Mouse (Mus musculus) heart, embryonic 13.5 days (tissue): ENCODE measurements around the gene Bcs1l. TPM values are rescaled to one million over a fixed set of nuclear protein-coding genes. Genes with fewer than 3 reads are reported as not detected.

ENCODE experiments used
- ATAC-seq: fragments of 200-750 bp; cut with Nextera tagmentation; 2 replicates; pipeline ENCODE4 v1.8.0; 2017; ENCODE audit warnings: moderate TSS enrichment; ENCODE audit not compliant: insufficient number of reproducible peaks, low FRiP score, low TSS enrichment; ENCODE audit errors: extremely low read depth
- H3K27ac ChIP-seq: fragments of 300-500 bp; sonication (generic); replicated peaks from 2 replicates; pipeline ENCODE4 v1.5.1; 2015; ENCODE audit warnings: moderate library complexity, mild to moderate bottlenecking, inconsistent platforms
- H3K27me3 ChIP-seq: fragments of 300-500 bp; sonication (generic); replicated peaks from 2 replicates; pipeline ENCODE4 v1.6.1; 2015; ENCODE audit warnings: mild to moderate bottlenecking, inconsistent platforms
- H3K36me3 ChIP-seq: fragments of 300-500 bp; sonication (generic); 2 replicates; pipeline ENCODE4 v1.6.1; 2015; ENCODE audit warnings: mild to moderate bottlenecking, inconsistent platforms
- H3K4me1 ChIP-seq: fragments of 300-500 bp; sonication (generic); 2 replicates; pipeline ENCODE4 v1.6.1; 2015; ENCODE audit warnings: inconsistent platforms
- H3K4me2 ChIP-seq: fragments of 300-500 bp; sonication (generic); 2 replicates; pipeline ENCODE4 v1.6.1; 2015; ENCODE audit warnings: inconsistent platforms, mild to moderate bottlenecking, moderate library complexity
- H3K4me3 ChIP-seq: fragments of 300-500 bp; sonication (generic); 2 replicates; pipeline ENCODE4 v1.5.1; 2015; ENCODE audit warnings: moderate library complexity, mild to moderate bottlenecking, inconsistent platforms
- H3K9ac ChIP-seq: fragments of 300-500 bp; sonication (generic); 2 replicates; pipeline ENCODE4 v1.6.1; 2015; ENCODE audit warnings: inconsistent platforms, mild to moderate bottlenecking, moderate library complexity
- H3K9me3 ChIP-seq: fragments of 300-500 bp; sonication (generic); 2 replicates; pipeline ENCODE4 v1.6.1; 2016; ENCODE audit warnings: inconsistent platforms
- WGBS: fragments of 180-500 bp; shearing (Covaris S2); methylation state at CpG from one replicate; pipeline ENCODE4 v1.1.7; 2015; ENCODE audit warnings: mixed read lengths; 5-methylcytosine and 5-hydroxymethylcytosine counted together
- polyA plus RNA-seq: library from polyadenylated mRNA; unstranded; fragments of >200 nt; fragmentation: Nextera tagmentation; extraction: Ambion mirVana; gene quantifications from 2 replicates; pipeline ENCODE4 v1.2.1, GENCODE M21; 2015

The Bcs1l gene
- polyA plus RNA-seq = 20.5 and 21.7 TPM in 2 replicates

DNA sequence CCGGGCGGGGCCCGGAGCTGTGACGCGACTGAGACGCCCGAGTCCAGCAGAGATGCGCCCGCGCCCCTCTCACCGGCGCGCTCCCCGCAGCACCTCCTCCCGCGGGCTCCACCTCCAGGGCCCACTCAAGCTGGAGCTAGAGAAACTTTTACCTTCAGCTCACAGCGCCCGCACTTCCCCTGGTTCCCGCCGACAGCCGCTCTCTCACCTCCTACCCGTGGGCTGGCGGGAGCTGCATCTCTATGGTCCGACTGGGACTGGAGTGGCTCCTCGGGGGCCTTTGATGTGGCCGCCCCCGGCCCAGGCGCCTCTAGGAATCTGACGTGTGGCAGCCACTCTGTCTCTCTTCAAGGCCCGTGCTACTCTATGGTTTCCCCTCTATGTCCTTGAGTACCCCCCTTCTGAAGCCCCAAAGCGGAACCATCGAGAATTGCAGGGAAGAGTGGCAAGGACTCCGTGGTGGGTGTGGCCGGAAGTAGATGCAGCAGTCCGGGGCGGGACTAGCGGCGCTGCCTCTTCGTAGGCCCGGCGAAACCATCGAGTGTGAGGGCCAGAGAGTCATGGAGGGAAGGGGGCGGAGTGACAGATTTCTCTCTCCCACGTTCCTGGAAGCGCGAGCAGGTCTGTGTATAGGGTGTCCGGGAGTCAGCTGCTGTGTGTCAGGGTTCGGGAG lies at the start of gene Bcs1l, which contains the start of gene Zfp142:
Bcs1l (plus strand) TSS at position 517 of the 673 bp plus-strand sequence.
Zfp142 (minus strand) TSS at position 474 of the 673 bp plus-strand sequence.
- Histone ChIP-seq H3K36me3 (peaks cover 46% of the 10 kb centered on the region), H3K27ac (peak within 1 kb of the TSS; percentile 93), H3K9me3 (no peaks in the 10 kb centered on the region), H3K4me1 (peaks cover 37% of the 10 kb centered on the region), H3K9ac (peak within 1 kb of the TSS; percentile 89), H3K4me3 (peak within 1 kb of the TSS; percentile 91), H3K27me3 (no peaks in the 10 kb centered on the region), H3K4me2 (peak within 1 kb of the TSS; percentile 92)
- under 1% methylated on average over 48 of the region's 48 CpGs for WGBS
- peak; percentile 95 for ATAC-seq

DNA sequence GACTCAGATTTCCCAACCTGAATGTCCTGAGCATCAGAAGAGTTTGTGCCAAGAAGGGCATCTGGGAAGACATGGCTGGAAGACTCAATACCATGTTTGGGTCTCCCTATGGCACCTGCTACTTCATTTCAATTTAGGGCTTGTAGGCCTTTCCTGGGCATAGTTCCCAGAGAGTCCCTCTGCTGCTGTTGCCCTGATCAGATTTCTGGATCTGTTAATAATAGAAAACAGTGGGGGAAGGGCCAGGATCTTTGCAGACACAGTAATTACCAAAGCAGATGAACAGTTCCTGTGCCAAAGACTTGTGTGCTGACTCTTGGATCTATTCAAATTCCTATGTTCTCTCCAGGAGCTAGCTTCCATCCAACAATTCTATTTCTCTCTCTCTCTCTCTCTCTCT lies 49.4 kb upstream of the Bcs1l start:
- Histone ChIP-seq H3K27me3 (peaks cover 7% of the 10 kb centered on the region), H3K4me1 (peaks cover 5% of the 10 kb centered on the region), H3K27ac (no peak overlapping the region), H3K4me3 (no peak overlapping the region), H3K9me3 (no peaks in the 10 kb centered on the region), H3K36me3 (no peaks in the 10 kb centered on the region; the same call in 1 of the 2 replicates), H3K4me2 (no peak overlapping the region), H3K9ac (no peak overlapping the region)
- no peak for ATAC-seq

DNA sequence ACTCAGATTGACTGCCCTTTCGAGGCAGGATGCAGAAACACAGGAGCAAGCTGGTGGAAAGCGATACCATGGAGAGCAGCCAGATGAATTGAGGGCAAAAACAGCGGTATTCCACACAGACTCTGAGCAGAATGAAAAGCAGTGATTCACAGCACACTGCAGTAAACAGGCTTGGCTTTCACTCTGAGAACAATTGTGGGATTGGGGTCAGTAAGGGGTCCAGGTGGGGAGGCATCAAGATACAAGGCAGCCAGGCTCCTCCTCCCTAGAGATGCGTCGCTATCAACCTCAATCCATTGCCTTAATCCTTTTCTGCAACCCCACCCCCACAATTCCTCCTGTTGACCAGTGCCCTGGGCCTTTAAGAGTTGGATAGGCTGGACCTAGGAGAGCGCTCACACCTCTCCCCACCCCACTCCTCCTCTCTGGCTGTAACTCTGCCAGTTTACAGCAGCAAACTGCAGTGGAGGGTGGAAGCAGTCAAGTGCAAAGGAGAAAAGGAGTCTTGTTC lies 45.6 kb upstream of the Bcs1l start, which contains the start of gene Plcd4:
Plcd4 (plus strand) TSS at position 438 of the 511 bp plus-strand sequence.
- no peak within 1 kb of the TSS for H3K27ac ChIP-seq
- no peaks in the 10 kb centered on the region for H3K36me3 ChIP-seq
- H3K27me3 ChIP-seq = peaks cover 22% of the 10 kb centered on the region
- WGBS = 9% methylated on average over 6 of the region's 6 CpGs
- H3K4me2 ChIP-seq = peak within 1 kb of the TSS; percentile 24; the same call in 1 of the 2 replicates
- H3K4me1 ChIP-seq = peaks cover 5% of the 10 kb centered on the region
- no peaks in the 10 kb centered on the region for H3K9me3 ChIP-seq
- H3K4me3 ChIP-seq = no peak within 1 kb of the TSS
- 0 out of 2 replicates have a peak within 1 kb of the TSS, but pooled peaks have one; percentile 8 for H3K9ac ChIP-seq
- no peak for ATAC-seq

DNA sequence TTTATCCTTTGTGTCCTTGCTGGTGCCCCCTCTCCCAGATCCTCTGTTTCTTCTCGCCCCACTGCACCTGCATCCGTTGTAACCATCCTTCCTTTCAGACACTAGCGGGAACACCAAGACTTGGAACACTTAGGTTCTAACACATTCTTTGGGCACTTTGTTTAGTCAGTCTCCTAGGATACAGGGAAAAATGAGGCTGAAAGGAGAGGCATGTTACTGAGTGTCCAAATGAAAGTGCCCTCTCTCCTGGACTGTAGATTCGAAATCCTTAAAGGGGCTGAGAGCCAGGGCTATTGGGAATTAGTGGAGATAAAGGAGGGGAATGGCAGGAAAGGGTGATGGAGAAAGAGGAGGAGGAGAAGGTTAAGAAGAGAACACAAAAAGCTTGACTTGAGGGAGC lies 43.9 kb upstream of the Bcs1l start, which contains the start of gene Usp37:
Usp37 (minus strand) TSS at position 101 of the 400 bp plus-strand sequence.
- 76% methylated on average over 4 of the region's 4 CpGs for WGBS
- H3K27me3 ChIP-seq = peaks cover 26% of the 10 kb centered on the region
- H3K9ac ChIP-seq = 0 out of 2 replicates have a peak within 1 kb of the TSS, but pooled peaks have one; percentile 8
- H3K4me2 ChIP-seq = no peak within 1 kb of the TSS
- ATAC-seq = no peak
- H3K4me1 ChIP-seq = peaks cover 5% of the 10 kb centered on the region
- H3K27ac ChIP-seq = no peak within 1 kb of the TSS
- no peak within 1 kb of the TSS for H3K4me3 ChIP-seq
- H3K36me3 ChIP-seq = no peaks in the 10 kb centered on the region
- H3K9me3 ChIP-seq = no peaks in the 10 kb centered on the region

DNA sequence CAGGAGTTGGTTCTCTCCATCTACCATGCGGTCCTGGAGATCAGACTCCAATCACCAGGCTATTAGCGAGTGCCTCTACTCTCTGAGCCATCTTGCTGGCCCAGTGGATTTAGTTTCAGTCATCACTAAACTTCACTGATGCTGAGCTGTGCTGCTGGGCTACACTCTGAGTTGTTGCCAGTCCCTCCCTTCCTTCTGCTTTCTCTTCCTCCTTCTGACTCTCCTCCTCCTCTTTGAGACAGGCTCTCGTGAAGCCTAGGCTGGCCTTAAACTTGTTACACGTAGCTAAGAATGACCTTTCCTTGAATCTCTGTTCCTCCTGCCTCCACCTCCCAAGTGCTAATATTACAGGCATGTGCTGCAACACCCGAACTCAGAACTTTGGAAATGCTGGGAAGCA lies 29.0 kb upstream of the Bcs1l start:
- Histone ChIP-seq H3K4me1 (no peaks in the 10 kb centered on the region), H3K4me3 (no peak overlapping the region), H3K27me3 (no peaks in the 10 kb centered on the region), H3K4me2 (no peak overlapping the region), H3K9ac (no peak overlapping the region), H3K27ac (no peak overlapping the region), H3K9me3 (no peaks in the 10 kb centered on the region), H3K36me3 (peaks cover 10% of the 10 kb centered on the region)
- ATAC-seq = no peak
- 79% methylated on average over 5 of the region's 5 CpGs for WGBS

DNA sequence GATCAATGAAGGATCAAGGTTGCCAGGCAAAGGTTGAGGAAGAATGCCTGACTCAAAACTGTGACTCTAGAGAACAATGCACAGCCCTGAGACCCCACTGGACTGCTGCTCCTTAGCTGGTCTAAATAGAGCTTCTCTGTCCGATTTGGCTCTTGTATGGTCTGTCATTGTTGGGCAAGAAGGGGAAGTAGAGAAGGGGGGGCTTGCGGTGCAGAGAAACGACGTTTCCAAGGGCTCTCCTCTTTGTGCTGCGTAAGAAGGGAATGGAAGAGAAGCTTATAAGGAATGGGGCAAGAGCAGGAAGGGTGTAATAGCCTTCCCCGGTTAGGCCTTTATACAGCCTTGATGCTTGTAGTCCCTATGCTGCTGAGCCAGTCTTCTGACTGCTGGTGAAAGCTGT lies 22.3 kb upstream of the Bcs1l start:
- Histone ChIP-seq H3K27ac (no peak overlapping the region), H3K36me3 (peaks cover 74% of the 10 kb centered on the region), H3K4me1 (no peaks in the 10 kb centered on the region), H3K27me3 (no peaks in the 10 kb centered on the region), H3K4me2 (no peak overlapping the region), H3K4me3 (no peak overlapping the region), H3K9me3 (no peaks in the 10 kb centered on the region), H3K9ac (no peak overlapping the region)
- 93% methylated on average over 6 of the region's 6 CpGs for WGBS
- ATAC-seq = no peak

DNA sequence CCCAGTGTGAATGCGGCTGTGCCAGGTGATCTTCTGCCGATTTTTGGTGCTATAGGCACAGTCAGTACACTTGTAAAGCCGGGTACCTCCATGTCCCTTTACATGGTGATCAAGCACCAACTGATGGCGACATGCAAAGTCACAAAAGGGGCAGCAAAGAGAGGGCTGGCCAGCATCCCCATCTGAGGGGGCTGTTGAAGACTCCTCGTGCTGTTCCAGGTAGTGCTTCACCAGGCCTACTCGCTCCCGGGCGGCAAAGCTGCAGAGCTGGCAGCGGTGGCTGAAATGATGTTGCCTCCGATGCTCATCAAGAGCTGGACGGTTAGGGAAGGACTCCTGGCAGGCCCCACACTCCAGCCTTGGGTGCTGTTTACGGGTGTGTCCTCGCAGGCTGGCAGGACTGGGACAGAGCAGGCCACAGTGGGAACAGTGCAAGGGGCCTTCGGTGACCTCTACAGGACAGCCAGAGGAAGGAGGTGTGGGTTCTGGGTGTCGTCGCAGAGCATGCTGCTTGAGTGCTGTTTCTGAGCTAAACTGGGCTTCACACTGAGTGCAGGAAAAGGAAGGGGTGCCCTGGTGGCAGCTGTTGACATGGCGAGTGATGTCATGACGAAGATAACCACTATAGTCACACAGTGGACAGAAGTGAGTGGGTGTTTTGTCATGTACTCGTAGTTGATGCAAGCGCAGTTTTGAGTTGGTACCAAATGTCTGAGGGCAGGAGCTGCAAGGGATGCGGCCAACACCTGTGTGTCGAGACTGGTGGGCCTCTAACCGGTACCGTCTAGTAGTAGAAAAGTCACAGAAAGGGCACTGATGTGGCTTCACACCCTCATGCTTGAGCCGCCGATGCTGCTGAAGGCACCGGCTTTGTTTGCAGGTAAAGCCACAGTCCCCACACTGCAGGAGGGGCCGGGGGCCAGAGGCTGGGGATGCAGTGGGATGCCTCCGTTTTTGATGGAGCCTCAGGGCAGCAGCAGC lies 18.1 kb upstream of the Bcs1l start:
- Histone ChIP-seq H3K4me2 (no peak overlapping the region), H3K9ac (no peak overlapping the region), H3K4me3 (no peak overlapping the region), H3K4me1 (no peaks in the 10 kb centered on the region), H3K36me3 (peaks cover 95% of the 10 kb centered on the region), H3K27ac (no peak overlapping the region), H3K9me3 (no peaks in the 10 kb centered on the region), H3K27me3 (no peaks in the 10 kb centered on the region)
- 81% methylated on average over 29 of the region's 29 CpGs for WGBS
- ATAC-seq = no peak

DNA sequence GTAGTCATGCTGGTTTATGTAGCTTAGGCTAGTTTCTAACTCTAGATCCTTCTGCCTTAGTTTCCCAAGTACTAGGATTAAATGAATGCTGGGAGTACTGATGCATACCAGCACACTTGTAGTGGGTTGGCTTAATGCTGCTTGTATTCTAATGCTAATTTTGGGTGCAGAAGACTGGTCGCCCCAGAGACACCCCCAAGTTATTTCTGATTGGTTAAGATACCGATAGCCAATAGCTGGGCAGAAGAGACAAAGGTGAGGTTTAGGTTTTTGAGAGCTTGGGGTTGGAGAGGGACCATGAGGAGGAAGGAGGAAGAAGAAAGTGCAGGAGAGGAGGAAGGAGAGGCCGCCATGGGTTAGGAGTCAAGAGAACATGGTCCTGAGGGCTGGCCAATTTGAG lies 5.5 kb upstream of the Bcs1l start:
- H3K9ac ChIP-seq = no peak overlapping the region
- H3K4me3 ChIP-seq = no peak overlapping the region
- H3K4me1 ChIP-seq = peaks cover 30% of the 10 kb centered on the region
- no peaks in the 10 kb centered on the region for H3K9me3 ChIP-seq
- H3K27ac ChIP-seq = no peak overlapping the region
- H3K36me3 ChIP-seq = peaks cover 63% of the 10 kb centered on the region
- no peak for ATAC-seq
- no peak overlapping the region for H3K4me2 ChIP-seq
- 77% methylated on average over 3 of the region's 3 CpGs for WGBS
- no peaks in the 10 kb centered on the region for H3K27me3 ChIP-seq

DNA sequence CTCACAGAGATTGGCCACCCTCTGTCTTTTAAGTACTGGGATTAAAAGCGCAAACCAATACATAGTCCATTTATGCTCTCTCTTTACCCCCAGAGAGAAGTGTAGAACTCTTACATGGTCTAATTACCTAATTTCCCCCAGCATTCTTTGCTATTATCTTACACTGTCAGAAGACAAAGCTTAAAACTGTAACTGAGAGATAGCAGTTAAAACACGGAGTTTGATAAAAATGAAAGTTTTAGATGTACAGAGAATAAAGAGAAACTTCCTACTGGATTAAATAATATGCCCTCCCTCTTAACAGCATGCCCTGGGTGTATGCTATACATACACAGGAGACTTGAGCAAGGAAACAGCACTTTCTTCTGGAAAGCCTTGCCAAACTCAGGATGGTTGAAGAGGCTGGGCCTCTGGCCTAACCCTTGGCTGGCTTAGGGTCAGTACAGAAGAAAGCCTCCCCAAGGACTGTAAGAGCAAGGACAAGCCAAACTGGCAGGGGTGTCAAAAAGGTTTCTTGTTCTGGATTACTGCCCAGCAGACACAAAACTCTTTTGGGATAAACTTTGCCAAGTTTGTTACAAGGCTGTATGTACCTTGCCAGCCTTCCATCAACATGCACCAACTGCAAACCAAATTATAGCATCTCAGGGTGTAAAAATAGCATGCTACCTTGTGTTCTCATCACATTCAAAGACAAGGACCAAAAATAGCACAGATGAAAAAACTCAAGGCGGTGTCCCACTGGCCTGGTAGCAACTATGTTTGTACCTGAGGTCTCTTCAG lies 3.3 kb upstream of the Bcs1l start:
- 75% methylated on average over 3 of the region's 3 CpGs for WGBS
- no peaks in the 10 kb centered on the region for H3K9me3 ChIP-seq
- peak overlapping the region; percentile 59 for H3K9ac ChIP-seq
- ATAC-seq = no peak
- peak overlapping the region; percentile 66 for H3K27ac ChIP-seq
- H3K4me2 ChIP-seq = peak overlapping the region; percentile 35
- peaks cover 37% of the 10 kb centered on the region for H3K4me1 ChIP-seq
- H3K27me3 ChIP-seq = no peaks in the 10 kb centered on the region
- H3K36me3 ChIP-seq = peaks cover 45% of the 10 kb centered on the region
- no peak overlapping the region for H3K4me3 ChIP-seq

DNA sequence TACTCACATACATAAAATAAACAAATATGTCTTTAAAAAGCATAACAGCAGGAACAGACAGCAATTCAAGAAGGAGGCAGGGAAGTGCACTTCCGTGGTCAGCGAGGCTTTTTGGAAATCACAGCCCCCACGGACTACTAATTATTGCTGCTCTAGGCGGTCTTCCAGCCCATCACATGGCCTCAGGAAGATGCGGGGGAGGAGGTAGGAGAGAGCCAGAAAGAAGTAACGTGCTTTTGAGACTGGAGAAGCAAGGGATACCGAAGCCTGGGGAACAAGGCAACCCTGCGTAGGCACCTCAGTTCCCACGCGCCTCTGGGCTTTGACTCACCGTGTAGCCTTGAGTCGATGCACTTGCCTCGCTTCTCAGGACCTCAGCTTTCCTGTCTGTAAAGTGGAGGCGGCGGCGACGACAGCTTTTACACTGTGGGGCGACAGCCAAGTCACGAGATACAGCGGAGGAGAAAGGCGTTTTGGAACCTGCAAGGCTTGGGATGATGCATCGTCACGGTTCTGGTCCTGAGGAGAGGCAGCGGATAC lies 786 bp upstream of the Bcs1l start:
- Histone ChIP-seq H3K27me3 (no peaks in the 10 kb centered on the region), H3K4me3 (peak overlapping the region; percentile 91), H3K27ac (peak overlapping the region; percentile 93), H3K9ac (peak overlapping the region; percentile 88), H3K4me1 (peaks cover 37% of the 10 kb centered on the region), H3K4me2 (peak overlapping the region; percentile 92), H3K9me3 (no peaks in the 10 kb centered on the region), H3K36me3 (peaks cover 49% of the 10 kb centered on the region)
- ATAC-seq = no peak; the same call in 1 of the 2 replicates
- under 1% methylated on average over 24 of the region's 24 CpGs for WGBS
